Mouse (Mus musculus) forebrain, embryonic 15.5 days (tissue): ENCODE results near the gene Trak1. TPM values are rescaled to one million over a fixed set of nuclear protein-coding genes. Genes with fewer than 3 reads are reported as not detected.

Source experiments
- ATAC-seq: fragments of 200-750 bp; cut with Nextera tagmentation; replicated peaks from 2 replicates; pipeline ENCODE4 v1.8.0; 2017; ENCODE audit warnings: mild to moderate bottlenecking, moderate TSS enrichment, moderate library complexity
- H3K27ac ChIP-seq: fragments of 300-500 bp; sonication (generic); replicated peaks from 2 replicates; pipeline ENCODE4 v1.5.1; 2015; ENCODE audit warnings: mild to moderate bottlenecking, inconsistent platforms
- H3K27me3 ChIP-seq: fragments of 300-500 bp; sonication (generic); 2 replicates; pipeline ENCODE4 v1.6.1; 2015; ENCODE audit warnings: inconsistent platforms
- H3K36me3 ChIP-seq: fragments of 300-500 bp; sonication (generic); 2 replicates; pipeline ENCODE4 v1.6.1; 2015; ENCODE audit warnings: mild to moderate bottlenecking, inconsistent platforms
- H3K4me1 ChIP-seq: fragments of 300-500 bp; sonication (generic); 2 replicates; pipeline ENCODE4 v1.6.1; 2015; ENCODE audit warnings: inconsistent platforms
- H3K4me2 ChIP-seq: fragments of 300-500 bp; sonication (generic); replicated peaks from 2 replicates; pipeline ENCODE4 v1.6.1; 2015; ENCODE audit warnings: mild to moderate bottlenecking, inconsistent platforms
- H3K4me3 ChIP-seq: fragments of 300-500 bp; sonication (generic); 2 replicates; pipeline ENCODE4 v1.5.1; 2015; ENCODE audit warnings: mild to moderate bottlenecking, inconsistent platforms
- H3K9ac ChIP-seq: fragments of 300-500 bp; sonication (generic); replicated peaks from 2 replicates; pipeline ENCODE4 v1.6.1; 2015; ENCODE audit warnings: mild to moderate bottlenecking, inconsistent platforms
- H3K9me3 ChIP-seq: fragments of 300-500 bp; sonication (generic); 2 replicates; pipeline ENCODE4 v1.6.1; 2016; ENCODE audit warnings: inconsistent platforms
- WGBS: fragments of 180-500 bp; shearing (Covaris S2); methylation state at CpG from one replicate; pipeline ENCODE4 v1.1.7; 2015; ENCODE audit warnings: mixed read lengths; 5-methylcytosine and 5-hydroxymethylcytosine counted together
- polyA plus RNA-seq: library from polyadenylated mRNA; unstranded; fragments of >200 nt; fragmentation: Nextera tagmentation; extraction: Ambion mirVana; gene quantifications from 2 replicates; pipeline ENCODE4 v1.2.1, GENCODE M21; 2015

Gene Trak1
- polyA plus RNA-seq, 1 experiment from 2014 or later: 75.8 TPM

DNA sequence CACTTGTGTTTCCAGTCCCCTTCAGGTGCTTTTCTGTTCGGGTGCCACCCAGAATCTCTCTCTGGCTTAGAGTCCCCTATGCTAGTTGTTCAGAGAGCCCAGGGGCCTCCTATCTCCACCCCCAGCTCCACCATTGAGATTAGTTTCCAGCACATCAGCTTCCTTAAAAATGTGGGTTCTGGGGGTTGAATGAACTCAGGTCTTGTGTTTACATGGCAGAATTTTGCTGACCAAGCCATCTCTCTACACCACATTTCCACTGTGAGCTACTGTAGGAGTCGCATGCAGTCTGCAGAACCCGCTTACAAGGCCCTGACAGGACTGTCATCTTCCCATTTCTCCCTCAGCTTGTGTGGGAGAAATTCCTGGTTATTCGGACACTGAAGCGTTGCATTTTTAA lies 32.8 kb downstream of the Trak1 start:
- H3K9me3 ChIP-seq: no peaks in the 10 kb centered on the region
- H3K4me3 ChIP-seq: no peak overlapping the region
- H3K9ac ChIP-seq: no peak overlapping the region
- no peak for ATAC-seq
- no peak overlapping the region for H3K4me2 ChIP-seq
- peaks cover 43% of the 10 kb centered on the region for H3K4me1 ChIP-seq
- H3K27me3 ChIP-seq: no peaks in the 10 kb centered on the region
- no peaks in the 10 kb centered on the region for H3K36me3 ChIP-seq
- H3K27ac ChIP-seq: 0 out of 2 replicates have a peak overlapping the region, but pooled peaks have one; percentile 23
- 90% methylated on average over 5 of the region's 5 CpGs for WGBS

- Histone ChIP-seq H3K27me3 (no peaks in the 10 kb centered on the region), H3K27ac (peak overlapping the region; percentile 89), H3K9me3 (no peaks in the 10 kb centered on the region), H3K4me1 (peaks cover 51% of the 10 kb centered on the region), H3K4me3 (no peak overlapping the region), H3K4me2 (no peak overlapping the region), H3K36me3 (no peaks in the 10 kb centered on the region), H3K9ac (no peak overlapping the region)
- 16% methylated on average over 5 of the region's 5 CpGs for WGBS
- ATAC-seq: no peak
Measured at GRCm38 (mm10) chr9:121331438-121331837, 34.1 kb downstream of the Trak1 start.

- H3K36me3 ChIP-seq: no peaks in the 10 kb centered on the region
- H3K4me3 ChIP-seq: no peak overlapping the region
- no peaks in the 10 kb centered on the region for H3K9me3 ChIP-seq
- peaks cover 51% of the 10 kb centered on the region for H3K4me1 ChIP-seq
- no peak overlapping the region for H3K9ac ChIP-seq
- WGBS: under 1% methylated on average over 8 of the region's 8 CpGs
- H3K27ac ChIP-seq: peak overlapping the region; percentile 89
- ATAC-seq: peak; percentile 77
- H3K4me2 ChIP-seq: peak overlapping the region; percentile 8; the same call in 1 of the 2 replicates
- no peaks in the 10 kb centered on the region for H3K27me3 ChIP-seq
Measured at GRCm38 (mm10) chr9:121331878-121332630, 34.8 kb downstream of the Trak1 start.

- Histone ChIP-seq H3K9me3 (no peaks in the 10 kb centered on the region), H3K27me3 (no peaks in the 10 kb centered on the region), H3K4me3 (no peak overlapping the region), H3K27ac (peak overlapping the region; percentile 89), H3K4me1 (peaks cover 61% of the 10 kb centered on the region), H3K36me3 (no peaks in the 10 kb centered on the region), H3K4me2 (no peak overlapping the region), H3K9ac (no peak overlapping the region)
- 59% methylated on average over 5 of the region's 5 CpGs for WGBS
- no peak for ATAC-seq
Measured at GRCm38 (mm10) chr9:121333559-121333958, 36.3 kb downstream of the Trak1 start.

DNA sequence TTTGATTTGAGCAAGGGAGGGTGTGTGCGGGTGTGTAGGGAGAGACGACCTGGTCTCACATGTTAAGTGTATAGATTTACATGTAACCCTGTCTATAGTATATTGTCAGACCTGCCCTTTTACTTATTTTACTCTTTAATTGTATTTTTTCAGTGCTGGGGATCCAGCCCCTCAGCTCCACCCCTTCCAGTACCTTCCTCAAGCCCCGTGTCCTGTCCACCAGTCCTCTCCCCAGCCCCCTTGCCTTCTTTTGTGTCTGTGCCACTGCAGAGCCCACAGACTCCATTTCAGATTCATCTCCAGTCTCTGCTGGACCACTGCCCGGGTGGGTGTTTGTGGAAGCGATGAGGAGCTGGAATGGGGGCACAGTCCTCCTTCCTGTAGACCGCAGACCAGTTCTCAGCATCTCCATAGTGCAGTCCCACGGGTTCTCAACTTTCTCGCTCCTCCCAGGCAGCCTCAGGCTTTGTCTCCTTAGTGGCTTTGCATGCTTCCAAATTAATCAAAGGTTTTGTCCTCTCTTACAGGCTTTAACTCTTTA lies 37.1 kb downstream of the Trak1 start:
- ATAC-seq: no peak
- Histone ChIP-seq H3K36me3 (no peaks in the 10 kb centered on the region), H3K4me3 (no peak overlapping the region), H3K9ac (no peak overlapping the region), H3K4me1 (peaks cover 61% of the 10 kb centered on the region), H3K4me2 (no peak overlapping the region), H3K27ac (peak overlapping the region; percentile 89), H3K9me3 (no peaks in the 10 kb centered on the region), H3K27me3 (no peaks in the 10 kb centered on the region)
- 14% methylated on average over 8 of the region's 8 CpGs for WGBS

DNA sequence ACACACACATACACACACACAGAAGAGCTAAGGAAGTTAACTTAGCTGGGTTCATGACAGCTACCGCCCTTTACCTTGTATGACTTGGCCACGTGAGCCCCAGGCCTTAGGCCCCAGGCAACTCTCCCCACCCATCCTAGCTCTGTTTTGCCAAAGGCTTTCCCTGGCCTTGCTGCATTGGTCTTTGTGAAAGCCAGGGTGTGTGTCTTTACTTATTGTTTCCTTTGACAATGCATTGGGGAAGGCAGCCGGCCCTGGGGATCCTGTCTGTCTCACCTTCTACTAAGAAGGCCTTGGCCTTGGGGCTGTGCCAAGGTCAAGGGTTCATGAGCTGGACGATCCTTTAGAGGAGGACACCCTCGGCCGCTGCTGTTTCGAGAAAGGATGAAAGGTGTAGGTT lies 38.3 kb downstream of the Trak1 start:
- Histone ChIP-seq H3K4me3 (no peak overlapping the region), H3K9ac (no peak overlapping the region), H3K4me1 (peaks cover 58% of the 10 kb centered on the region), H3K27me3 (no peaks in the 10 kb centered on the region), H3K9me3 (no peaks in the 10 kb centered on the region), H3K4me2 (no peak overlapping the region), H3K36me3 (no peaks in the 10 kb centered on the region), H3K27ac (peak overlapping the region; percentile 43)
- no peak for ATAC-seq
- 48% methylated on average over 7 of the region's 7 CpGs for WGBS

GRCm38 (mm10) chr9:121336324-121336946 lies 39.1 kb downstream of the Trak1 start:
- Histone ChIP-seq H3K36me3 (no peaks in the 10 kb centered on the region), H3K4me1 (peaks cover 54% of the 10 kb centered on the region), H3K9me3 (no peaks in the 10 kb centered on the region), H3K4me3 (no peak overlapping the region), H3K27me3 (no peaks in the 10 kb centered on the region), H3K27ac (0 out of 2 replicates have a peak overlapping the region, but pooled peaks have one; percentile 1), H3K9ac (no peak overlapping the region), H3K4me2 (no peak overlapping the region)
- ATAC-seq: no peak
- WGBS: 91% methylated on average over 15 of the region's 15 CpGs

DNA sequence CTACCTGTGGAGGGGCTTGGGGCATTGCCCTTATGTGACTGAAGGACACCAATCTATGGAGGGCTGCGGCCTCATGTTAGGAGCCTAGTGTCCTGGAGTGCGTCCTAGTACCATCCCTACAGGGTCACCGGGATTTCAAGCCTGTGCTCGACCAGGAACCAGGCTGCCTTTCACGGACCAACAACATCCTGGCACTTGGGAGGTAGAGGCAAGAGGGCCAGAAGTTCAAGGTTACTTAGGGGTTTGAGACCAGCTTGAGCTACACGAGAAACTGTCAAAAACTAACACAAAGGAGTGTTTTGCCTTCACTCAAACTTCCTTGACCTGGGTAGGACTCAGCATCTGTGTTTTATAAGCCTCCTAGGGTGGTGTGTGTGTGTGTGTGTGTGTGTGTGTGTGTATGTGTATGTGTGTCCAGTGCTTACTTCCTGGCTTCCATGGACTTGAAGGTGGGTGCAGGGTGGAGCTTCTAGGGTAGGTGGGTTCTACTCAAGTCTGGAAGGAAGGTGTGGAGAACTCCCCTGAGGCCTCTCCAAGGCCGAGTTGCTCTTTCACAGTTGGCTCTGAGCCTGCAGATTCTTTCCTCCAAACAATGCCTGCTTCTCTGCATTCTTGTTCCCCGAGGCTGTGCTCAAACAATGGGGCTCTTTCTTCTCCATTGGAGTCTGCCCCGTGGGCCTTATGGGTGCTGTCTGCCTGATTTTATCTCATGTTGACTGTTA lies 40.1 kb downstream of the Trak1 start:
- Histone ChIP-seq H3K4me1 (peaks cover 44% of the 10 kb centered on the region), H3K36me3 (no peaks in the 10 kb centered on the region), H3K4me3 (no peak overlapping the region), H3K9me3 (no peaks in the 10 kb centered on the region), H3K27me3 (no peaks in the 10 kb centered on the region), H3K9ac (0 out of 2 replicates have a peak overlapping the region, but pooled peaks have one; percentile 13), H3K4me2 (no peak overlapping the region), H3K27ac (peak overlapping the region; percentile 75)
- WGBS: 48% methylated on average over 9 of the region's 9 CpGs
- no peak for ATAC-seq

GRCm38 (mm10) chr9:121337938-121338289 lies 40.6 kb downstream of the Trak1 start:
- H3K36me3 ChIP-seq: no peaks in the 10 kb centered on the region
- H3K4me1 ChIP-seq: peaks cover 39% of the 10 kb centered on the region
- 0 out of 2 replicates have a peak overlapping the region, but pooled peaks have one; percentile 13 for H3K9ac ChIP-seq
- H3K9me3 ChIP-seq: no peaks in the 10 kb centered on the region
- no peak overlapping the region for H3K4me3 ChIP-seq
- WGBS: 60% methylated on average over 3 of the region's 3 CpGs
- H3K27me3 ChIP-seq: no peaks in the 10 kb centered on the region
- no peak for ATAC-seq
- no peak overlapping the region for H3K4me2 ChIP-seq
- peak overlapping the region; percentile 75 for H3K27ac ChIP-seq

GRCm38 (mm10) chr9:121341832-121342231 lies 44.5 kb downstream of the Trak1 start:
- H3K4me1 ChIP-seq: peaks cover 15% of the 10 kb centered on the region
- no peak for ATAC-seq
- no peak overlapping the region for H3K27ac ChIP-seq
- no peak overlapping the region for H3K4me2 ChIP-seq
- H3K27me3 ChIP-seq: no peaks in the 10 kb centered on the region
- 85% methylated on average over 7 of the region's 7 CpGs for WGBS
- H3K9ac ChIP-seq: no peak overlapping the region
- no peaks in the 10 kb centered on the region for H3K9me3 ChIP-seq
- no peaks in the 10 kb centered on the region for H3K36me3 ChIP-seq
- H3K4me3 ChIP-seq: no peak overlapping the region

GRCm38 (mm10) chr9:121342510-121343110 lies 45.3 kb downstream of the Trak1 start:
- Histone ChIP-seq H3K27me3 (no peaks in the 10 kb centered on the region), H3K4me3 (no peak overlapping the region), H3K27ac (no peak overlapping the region), H3K4me2 (no peak overlapping the region), H3K4me1 (peaks cover 10% of the 10 kb centered on the region), H3K9me3 (no peaks in the 10 kb centered on the region), H3K9ac (no peak overlapping the region), H3K36me3 (no peaks in the 10 kb centered on the region)
- ATAC-seq: no peak
- WGBS: 90% methylated on average over 5 of the region's 5 CpGs
